Mouse (Mus musculus) ovary, postnatal 10 days (tissue): ENCODE data around the gene Cpn2.

Experiments
- DNase-seq: peaks from one replicate; pipeline ENCODE4 v3.0.0; 2022; ENCODE audit warnings: low spot score

The Cpn2 gene

DNA sequence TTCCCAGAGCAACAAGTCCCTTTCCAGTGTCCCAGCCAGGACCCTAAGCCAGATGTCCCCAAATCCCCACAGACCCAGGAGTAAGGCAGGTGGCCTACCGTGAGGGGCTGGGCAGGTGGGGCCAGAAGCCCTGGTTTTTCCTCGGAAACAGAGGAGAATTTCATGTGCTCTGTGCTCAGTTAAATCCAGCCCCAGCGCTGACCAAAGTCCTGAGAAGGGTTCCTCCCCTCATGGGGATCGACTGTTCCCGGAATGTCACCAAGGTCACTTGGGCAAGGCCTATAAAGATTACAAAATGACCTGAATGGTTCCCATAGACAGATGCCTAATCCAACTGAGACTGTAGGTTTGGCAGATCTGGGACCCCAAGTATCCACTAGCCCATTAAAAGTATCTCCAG, at the start of gene Cpn2:
Cpn2 (minus strand) TSS at position 141 of the 400 bp plus-strand sequence.
- DNase-seq = no peak

DNA sequence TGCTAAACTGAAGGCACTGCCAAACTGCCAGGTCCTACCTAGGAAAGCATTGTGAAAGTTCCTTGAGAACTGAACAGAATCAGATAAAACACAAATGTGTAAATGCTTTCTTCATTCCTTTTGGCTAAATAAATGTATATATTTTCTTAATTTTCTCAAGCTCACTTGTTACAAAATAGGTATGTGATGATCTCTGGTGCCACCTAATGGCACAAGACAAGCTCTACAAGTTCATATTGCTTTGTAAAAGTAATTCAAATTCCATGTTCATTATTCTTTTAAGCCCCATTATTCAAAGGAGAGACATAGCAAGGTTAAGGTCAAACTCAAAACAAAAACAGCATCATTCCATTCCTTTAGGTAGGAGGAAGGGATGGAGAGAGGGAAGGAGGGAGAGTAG, 46.9 kb upstream of the Cpn2 start:
- DNase-seq = no peak

DNA sequence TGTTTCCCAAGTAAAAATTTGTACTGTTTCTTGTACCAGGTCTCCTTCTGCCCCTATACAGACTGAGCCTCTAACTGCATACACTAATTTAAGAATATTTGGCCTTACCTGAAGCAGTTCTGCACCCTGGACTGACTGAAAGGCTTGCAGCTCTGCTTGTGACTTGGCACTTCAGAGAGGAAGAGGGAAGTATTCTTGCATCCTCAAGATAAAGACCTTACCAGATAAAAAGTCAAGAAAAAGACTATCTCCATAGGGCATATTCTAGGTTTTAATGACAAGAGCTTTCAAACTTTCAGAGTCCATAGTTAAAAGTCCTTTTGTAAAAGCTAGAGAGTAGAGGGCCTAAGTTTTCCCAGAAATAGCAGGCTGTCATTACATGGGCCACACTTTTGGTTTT, 43.3 kb upstream of the Cpn2 start, which contains the start of gene Gp5:
Gp5 (minus strand) TSS at position 133 of the 400 bp plus-strand sequence.
- no peak for DNase-seq

DNA sequence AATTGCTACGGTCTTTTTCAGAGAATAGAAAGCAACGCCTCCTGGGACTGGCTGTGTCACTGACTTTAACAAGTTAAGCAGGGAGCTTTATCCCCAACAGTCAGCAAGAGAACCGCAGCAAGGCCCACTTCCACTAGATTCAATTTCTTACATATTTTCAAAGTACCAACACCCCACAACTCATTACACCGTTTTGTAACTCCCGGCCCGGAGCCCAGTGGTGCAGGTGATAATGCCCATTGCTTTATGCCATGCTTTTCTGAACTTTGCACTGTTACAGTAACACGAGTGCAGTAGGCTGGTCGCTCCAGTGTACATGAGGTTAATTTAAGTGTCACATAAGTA, 42.8 kb upstream of the Cpn2 start:
- no peak for DNase-seq

DNA sequence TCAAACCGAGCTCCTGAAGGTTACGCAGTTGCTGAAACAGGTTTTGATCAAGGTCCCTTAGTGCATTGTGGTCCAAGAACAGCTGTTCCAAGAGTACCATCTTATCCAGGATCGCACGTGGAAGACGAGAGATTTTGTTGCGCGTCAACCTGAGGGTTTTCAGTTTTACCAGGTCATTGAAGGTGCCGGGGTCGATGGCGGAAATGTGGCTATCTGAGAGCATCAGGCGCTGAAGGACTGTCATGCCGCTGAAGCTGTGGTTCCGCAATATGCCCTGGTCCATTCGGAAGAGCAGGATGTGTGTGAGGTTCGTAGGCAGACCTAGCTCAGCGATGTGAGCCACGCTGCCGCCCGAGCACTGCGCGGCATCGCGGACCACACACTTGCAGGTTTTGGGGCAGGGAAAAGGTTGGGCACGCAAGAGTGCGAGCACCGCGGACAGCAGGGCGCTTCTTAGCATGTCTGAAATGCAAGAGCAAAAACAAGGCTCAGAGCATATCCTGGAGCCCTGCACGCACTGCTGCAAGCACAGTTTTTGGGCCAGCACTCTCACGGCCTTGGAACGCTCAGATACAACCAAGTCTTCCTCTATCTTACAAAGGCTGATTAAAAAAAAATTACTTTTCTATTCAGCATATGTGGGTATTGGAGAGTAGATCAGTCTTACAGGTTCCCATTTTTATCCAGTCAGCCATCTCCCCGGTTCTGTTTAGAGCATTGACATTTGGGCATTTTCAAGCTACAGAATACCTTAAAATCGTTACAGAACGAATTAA, 42.3 kb upstream of the Cpn2 start:
- DNase-seq = no peak

DNA sequence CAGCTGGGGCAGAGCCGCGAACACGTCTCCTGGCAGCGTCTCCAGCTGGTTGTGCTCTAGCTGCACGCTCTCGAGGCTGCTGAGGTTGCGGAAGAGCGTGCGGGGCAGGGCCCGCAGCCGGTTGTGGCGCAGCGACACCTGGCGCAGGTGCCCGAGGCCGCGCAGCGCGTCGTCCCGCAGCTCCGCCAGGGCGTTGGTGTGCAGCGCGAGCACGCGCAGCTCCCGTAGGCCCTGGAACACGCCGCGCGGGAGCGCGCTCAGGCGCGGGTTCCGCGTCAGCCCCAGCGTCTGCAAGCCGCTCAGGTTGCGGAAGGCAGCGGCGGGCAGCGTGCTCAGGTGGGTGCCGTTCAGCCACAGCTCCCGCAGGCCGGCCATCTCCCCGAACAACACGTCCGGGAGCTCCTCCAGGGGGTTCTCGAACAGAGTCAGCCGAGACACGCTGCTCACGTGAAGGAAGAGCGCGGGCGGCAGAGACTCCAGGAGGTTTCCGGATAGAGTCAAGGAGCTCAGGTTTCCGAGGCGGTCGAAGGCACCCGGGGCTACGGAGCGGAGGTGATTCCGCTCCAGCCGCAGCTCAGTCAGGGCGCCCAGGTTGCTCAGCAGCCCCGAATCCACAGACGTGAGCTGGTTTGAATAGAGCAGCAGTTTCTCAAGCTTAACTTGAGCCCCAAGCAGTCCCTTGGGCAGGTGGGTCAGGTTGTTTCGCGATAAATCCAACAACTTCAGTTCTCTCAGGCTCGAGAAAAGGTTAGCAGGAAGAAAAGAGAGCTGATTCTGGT, 41.5 kb upstream of the Cpn2 start:
- no peak for DNase-seq

DNA sequence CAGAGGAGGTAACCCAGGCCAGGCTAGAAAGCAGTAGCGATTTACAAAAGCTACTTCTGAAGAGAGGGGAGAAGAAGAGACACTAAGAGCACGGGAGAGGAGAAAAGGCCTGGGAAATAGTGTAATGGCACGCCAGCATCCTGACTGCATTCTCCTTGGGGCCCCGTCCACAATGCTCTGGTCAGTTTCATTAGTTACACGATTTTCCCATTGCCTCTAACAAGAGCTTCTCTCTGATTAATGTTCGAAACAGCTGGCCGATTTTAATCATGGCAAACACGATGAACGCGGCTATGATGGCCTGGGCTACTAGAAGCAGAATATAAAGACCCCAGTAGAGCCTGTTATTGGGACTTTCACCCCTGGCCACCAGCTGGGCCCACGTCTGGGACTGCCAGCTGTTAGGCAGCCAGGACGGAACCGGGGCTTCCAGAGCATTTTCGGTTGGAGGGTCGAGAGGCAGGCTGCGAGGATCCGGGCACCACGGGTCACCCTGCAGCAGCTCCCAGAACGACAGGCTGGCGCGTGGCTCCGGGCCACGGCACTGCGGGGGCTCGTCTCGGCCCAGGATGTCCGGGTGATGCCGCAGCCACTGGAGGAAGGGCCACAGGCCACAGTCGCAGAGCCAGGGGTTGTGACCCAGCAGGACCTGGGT, 40.8 kb upstream of the Cpn2 start:
- no peak for DNase-seq

DNA sequence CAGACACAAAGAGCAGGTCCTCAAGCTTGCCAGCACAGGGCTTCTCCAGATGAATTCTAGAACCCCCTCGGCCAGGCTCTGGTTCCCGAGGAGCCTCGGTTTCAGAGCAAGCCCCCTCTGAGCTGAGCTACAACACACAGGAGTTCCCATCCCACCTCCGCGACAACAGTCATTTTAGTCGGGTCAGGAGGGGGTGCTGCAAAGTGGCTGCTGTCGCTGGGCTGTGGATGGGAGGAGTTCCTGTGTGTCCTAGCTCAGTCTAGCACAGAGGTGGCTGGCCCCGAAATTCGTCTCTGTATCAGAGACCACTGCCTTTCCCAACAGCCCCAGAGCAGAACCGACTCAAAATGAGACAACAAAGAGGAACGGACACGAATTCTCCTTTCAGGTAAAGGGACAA, 40.0 kb upstream of the Cpn2 start:
- no peak for DNase-seq

DNA sequence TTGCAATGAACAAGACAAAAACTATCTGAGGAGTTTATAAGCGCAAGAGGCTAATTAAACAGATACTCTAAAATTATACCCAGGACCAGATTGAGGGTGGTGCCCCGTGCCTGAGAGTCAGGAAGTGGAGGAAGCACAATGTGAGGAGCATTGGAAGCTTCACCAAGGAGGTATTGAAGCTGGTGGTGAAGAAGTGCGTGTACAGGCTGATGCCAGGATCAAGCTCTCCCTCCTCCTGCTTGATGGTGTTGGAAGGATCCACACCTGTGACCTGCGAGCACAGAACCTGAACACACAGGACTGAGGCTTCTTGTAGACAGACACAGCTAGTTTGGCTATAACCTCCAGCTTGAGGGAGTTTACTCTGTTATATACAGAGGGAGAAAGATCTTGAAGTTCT, 38.8 kb upstream of the Cpn2 start:
- no peak for DNase-seq

DNA sequence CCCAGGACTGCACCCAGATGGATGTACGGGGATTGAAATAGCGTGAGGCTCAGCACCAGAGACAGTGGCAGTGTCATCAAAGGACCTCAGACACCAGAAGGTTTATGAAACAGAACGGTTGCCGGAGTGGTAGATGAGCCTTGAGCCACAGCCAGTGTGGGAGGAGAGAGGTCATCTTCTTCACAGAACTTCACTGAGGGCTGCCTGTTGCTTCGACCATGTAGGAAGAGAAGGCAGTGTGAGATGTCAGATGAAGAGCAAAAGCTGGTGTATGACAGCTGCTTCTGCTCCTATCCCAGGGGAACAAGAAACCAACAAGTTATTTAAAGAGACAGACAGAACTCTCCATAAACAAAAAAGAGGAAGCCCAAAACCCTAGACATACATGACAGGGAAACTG, 36.9 kb upstream of the Cpn2 start:
- no peak for DNase-seq

DNA sequence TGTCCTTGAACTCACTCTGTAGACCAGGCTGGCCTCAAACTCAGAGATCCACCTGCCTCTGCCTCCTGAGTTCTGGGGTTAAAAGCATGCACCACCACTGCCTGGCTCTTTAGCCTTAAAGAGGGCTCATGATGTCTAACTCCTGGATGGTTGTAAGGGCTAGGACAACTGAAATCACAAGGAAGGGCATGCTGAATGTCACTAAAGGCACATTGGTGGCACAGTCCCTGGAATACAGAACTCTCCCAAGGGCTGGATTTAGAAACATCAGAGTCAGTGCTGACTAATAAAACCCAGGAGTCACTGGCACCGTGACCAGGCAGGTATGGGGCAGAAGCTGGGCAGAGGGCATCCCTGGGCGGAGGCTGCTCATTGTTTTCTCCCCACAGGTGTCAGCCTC, 36.1 kb upstream of the Cpn2 start:
- no peak for DNase-seq

DNA sequence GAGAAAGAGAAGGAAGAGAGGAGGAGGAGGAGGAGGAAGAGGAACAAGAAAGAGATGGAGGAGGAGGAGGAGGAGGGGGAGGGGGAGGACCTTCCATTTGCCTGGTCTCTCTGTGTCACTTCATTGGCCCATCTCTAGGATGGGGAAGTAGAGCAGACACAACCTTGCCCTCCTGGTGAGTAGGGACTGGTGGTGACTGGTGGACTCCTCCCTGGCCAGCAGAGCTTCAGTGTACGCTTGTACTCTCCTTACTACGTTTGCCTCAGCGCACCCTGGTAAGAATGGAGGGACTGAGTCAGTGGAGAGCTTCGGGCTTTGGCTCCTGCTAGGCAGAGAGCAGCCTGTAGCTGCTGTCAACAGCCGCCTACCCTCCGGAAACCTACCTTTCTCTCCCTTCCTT, 35.4 kb upstream of the Cpn2 start:
- DNase-seq = no peak

DNA sequence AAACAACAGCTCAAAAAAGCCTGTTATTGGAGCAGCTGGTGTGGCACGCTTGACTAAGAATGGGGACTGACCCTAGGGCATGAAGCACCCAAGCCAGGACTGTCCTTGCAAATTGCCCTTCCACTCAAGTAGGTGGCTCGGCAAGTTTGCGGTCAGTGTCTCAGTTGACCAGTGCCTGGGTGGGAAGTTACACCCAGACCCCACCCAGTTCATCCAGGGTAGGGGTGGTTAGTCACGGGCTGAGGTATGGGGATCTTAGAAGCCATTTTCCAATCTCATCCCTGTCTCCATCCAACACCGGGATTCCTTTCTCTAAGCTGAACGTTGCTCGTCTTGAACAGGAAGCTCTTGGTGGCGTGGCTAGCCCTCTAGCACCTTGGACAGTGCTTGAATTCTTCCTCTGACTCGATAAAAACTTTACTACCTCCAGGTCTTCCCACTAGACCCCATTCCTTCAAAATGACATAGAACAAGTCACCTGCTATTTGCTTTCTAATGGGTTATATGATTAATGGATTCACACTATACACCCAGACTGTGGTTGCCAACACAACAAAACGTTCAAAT, 32.5 kb upstream of the Cpn2 start:
- no peak for DNase-seq

DNA sequence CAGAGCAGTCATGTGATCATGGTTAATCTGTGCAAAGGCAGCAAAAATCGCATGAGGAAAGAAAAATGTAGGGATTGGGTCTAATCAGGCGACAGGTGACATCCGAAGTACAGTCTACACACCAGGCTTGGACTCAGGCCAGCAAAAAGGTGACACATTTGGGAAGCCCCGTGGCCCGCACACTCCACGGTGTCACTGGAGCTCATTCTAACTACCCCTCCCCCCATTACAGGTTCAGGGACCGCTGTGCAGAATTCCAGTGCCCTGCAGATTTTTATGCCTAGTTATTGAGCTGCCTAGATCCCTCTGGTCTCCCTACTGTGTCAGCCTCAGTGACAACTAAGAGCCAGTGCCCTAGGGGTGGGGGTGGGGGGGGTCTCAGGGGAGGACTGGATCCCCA, 30.2 kb upstream of the Cpn2 start:
- DNase-seq = no peak

DNA sequence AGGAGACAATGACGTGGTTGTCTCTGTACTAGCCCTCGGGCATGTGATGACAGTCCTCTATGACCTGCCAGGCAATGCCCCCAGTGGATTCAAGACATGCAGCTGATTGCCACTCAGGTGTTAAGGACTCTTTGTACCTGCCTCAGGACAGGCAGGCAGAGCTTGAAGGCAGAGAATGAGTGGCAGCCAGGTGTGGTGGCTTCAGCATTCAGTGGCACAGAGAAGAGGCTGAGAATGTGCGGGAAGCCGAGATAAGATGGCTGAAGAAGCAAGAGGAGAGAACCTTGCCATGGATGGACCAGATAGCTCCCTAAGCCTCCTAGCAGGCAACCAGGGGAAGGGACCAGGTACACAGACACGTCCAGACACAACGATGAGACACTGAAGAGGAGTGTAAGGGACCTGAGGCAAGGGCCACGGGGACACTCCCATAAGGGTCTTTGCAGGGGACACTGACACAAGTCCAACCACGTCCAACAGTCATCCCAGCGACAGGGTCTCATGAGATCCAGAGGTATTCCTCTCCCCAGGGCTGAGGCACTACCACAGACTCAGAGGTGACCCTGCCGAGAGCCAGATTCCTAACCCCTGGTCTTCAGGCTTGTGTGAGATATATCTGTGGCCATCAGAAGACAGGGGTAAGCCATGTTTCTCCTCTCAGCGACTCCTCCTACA, 29.4 kb upstream of the Cpn2 start:
- no peak for DNase-seq

DNA sequence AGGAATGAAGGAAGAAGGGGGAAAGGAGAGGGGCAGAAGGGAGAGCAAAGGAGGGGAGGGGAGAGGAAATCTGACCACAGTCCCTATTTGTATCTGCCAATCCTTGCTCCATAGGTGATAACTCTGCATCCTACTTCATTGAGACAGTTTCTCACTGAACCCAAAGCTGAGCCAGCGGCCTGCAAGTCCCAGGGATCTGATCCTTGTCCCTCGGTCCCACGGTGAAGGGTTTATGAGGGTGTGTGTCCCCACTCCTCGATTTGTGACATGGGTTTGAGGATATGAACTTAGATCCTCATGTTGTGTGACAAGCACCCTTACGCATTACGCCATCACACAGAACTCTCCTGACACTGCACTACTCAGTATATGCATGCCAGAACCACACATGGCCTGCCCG, 27.8 kb upstream of the Cpn2 start:
- DNase-seq = no peak

DNA sequence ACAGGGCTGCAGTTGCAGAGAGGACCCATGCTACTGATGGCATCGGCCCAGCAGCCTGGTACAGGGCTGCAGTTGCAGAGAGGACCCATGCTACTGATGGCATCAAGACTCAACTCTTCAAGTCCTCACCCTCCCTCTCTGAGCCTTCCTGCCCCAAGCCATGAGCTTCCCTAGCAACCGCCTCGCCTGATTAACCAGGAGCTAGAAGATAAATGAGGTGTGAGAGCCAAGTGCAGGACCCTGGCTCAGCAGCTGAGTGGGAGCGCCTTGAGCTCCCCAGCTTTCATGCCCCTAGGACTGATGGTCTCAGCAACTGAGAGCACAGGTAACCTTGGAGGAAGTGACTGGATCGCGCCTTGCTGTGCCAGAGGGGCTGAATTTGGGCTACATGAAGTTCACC, 23.1 kb upstream of the Cpn2 start:
- no peak for DNase-seq

DNA sequence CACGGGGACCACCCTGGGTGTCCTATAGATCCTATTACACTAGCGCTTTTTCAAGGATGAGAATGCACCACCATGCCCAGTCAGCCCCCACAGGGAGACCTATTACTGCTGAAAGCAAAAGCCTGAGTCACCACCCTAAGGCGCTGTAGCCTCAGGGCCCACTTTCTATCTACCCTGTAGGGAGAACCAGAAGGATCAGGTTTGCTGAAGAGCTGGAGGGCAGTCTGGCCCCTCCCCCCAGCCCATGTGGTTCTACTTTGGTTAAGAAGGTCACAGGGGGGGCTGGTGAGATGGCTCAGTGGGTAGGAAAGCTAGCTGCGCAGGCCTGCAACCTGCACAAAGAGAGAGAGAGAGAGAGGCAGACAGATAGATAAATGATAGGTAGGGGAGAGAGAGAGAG, 18.4 kb upstream of the Cpn2 start:
- DNase-seq = no peak

DNA sequence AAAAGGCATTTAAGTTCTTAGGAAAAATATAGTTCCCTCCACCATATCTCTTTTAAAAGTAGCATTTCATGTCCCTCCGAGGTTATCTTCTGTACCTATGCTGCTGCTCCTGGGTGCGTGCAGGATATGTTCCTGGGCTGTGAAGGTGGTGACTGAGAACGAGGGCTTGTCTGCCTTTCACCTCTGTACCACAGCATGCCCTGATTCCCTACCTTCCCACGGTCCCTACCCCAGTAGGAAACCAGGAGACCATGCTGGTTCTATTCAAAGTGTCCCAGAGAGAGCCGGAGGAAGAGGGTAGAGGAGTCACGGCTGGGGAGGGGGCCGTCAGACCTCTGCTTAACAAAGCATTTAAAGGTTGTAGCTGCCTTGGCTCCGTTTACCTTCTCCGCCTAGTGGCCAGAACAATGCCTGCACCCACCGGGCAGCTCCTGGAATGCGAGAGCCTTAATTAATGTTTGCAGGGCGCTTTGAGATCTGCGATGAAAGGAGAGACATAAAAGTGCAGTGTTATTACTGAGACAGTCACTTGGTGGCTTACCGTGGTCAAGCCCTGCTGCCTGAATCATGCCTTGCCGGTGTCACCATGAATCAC, 16.5 kb upstream of the Cpn2 start:
- no peak for DNase-seq

DNA sequence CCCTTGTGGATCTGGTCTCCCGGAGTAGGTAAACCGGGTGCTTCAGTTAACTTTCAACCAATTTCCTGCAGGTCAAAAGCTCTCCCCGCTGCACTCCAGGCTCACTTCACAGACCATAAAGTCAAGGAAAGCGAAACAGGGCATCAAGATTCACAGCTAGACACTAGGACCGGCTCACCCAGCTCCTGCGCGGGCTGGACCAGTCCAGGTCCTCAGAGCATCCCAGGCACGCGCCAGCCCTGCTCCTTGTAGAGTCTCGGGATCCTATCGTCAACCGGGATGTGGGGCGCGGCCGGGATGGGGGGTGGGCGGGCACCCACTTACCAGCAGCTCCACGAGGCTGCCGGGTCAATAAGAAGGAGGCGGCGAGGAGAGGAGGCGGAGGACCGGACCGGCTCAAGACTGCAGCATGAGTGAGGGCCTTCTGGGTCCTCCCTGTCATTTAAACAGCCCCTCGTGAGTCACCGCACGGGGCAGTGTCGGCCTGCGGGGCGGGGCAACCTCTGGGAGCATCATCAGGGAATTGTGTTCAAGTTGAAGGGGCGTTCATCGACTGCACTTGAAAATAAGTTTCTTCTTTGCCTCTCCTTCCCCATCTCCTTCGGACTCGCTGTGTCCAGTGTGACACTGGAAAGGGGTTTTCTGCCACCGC, 15.7 kb upstream of the Cpn2 start, which contains the start of gene Lrrc15:
Lrrc15 (minus strand) TSS at position 413 of the 652 bp plus-strand sequence.
- no peak for DNase-seq

DNA sequence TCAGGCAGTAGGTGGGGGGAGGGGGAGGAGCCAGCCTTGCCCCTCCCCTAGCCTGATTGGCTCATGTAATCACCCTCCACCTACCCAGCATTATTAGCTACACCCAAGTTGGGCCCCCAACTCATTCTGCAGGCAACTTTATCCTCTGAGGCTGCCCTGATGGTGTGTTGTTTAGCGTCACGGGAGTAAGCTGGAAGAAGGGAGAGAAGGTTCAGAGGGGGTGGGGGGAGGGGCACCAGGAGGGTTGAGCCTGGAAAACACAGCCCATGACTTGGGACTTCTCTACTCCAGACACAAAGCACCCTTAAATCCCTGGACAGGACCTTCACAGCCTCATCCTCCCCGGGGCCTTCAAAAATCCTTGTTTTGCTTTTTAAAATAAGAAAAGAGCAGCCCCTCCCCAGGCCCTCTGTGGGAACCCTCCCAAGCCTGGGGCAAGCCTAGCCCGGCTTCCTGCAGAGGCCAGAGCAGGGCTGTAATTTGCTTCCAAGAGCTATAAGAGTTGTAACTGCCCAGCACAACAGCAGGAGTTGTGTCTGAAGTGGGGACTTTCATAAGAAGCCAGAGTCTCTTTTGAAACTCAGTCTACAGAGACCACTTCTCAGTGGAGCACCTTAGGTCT, 13.5 kb upstream of the Cpn2 start:
- DNase-seq = no peak
